Mouse (Mus musculus) activated CD4-positive, CD25-positive, alpha-beta regulatory T cell, adult 4 months (primary cell): Measurements from ENCODE around the gene Vmn1r194. TPM values are rescaled to one million over a fixed set of nuclear protein-coding genes. Genes with fewer than 3 reads are reported as not detected.
"Not testable (repeated sequence)": the region's sequence is repeated elsewhere in the genome, so short reads cannot be mapped to it uniquely, and the experiment has no call there.

Source experiments
- ATAC-seq: one replicate; pipeline ENCODE4 v1.8.0; 2017
- polyA plus RNA-seq, 2 experiments: library from polyadenylated mRNA; unstranded; fragments of 100-300 nt; shearing (Covaris generic); gene quantifications; one replicate each; pipeline ENCODE4 v1.2.1; 2017

Vmn1r194 gene
- polyA plus RNA-seq = not detected

DNA sequence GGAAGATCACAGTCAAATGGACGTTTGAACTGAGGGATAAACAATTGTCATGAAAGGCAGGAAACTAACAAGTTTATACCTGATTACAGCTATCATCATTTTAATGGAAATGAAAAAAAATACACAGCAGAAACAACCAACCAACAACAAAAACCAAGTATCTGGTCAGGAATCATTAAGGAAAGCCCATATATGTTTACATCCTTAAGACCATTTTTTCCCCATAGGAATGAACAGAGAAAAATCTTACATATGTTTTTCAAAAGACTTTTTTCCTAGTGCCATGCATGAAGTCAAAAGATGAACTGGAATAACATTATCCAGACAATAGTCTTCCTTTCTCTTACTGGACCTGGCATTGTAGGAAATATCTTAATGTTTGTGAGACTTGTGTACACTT, at the start of gene Vmn1r194:
Gene Vmn1r194 (plus strand): TSS at position 301 of the 400 bp plus-strand sequence.
- no peak for ATAC-seq

DNA sequence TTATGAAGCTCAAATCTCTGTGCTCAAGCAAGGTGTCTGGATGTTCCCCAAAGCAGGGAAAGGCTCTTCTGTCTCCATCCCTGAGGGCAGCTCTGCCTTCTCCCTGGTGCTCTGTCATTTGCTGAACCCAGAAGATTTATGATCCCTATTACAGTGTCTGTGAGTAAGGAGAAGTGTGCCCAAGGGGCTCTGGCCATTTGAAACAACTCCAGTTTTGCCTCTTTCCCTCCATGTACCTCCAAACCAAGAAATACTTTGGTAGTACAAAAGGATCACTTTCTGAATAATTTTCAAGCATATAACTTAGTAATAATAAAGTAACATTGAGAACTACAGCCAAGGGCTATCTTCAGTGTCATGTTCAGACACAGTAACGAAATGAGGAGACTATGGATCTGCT, 21.0 kb upstream of the Vmn1r194 start, which contains the start of gene Vmn1r193:
Gene Vmn1r193 (minus strand): TSS at position 101 of the 400 bp plus-strand sequence.
- not testable (repeated sequence) for ATAC-seq

DNA sequence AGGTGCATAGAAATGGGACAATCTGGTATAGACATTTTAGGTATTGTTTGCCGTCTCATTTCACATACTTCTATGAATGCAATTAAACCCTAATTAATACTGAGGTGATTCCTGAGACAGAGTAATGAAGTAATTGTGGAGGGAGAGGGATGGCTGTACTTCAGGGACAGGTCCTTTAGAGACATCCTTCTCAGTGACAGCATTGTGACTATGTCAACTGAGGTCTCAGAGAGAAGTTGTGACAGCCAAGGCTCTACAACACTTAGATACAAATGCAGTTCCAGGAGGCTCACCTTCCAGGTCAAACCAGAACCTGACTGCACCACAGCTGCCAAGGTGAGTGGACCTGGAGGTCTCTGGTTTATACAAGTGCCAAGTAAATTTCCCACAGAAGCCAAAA, 26.2 kb downstream of the Vmn1r194 start, which contains the start of gene Vmn1r195:
Gene Vmn1r195 (plus strand): TSS at position 301 of the 400 bp plus-strand sequence.
- not testable (repeated sequence) for ATAC-seq

DNA sequence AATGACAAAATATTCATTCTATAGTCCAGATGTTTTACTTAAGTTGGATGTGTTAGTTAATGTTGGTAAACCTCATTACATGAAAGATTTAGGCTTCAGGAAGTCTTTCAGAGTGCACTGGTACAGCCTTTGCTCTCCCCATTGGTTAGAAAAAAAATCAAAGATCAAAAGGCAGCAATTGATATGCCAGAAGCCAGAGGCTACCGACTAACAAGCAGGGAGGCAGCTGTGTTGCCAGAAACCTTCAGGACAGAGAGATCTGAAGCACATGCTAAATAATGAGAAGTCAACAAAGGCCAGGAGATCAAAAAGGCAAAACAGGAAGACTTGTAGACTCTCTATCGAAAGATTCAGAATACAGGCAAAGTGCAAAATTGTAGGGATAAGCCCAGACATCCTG, 27.7 kb downstream of the Vmn1r194 start:
- no peak for ATAC-seq

DNA sequence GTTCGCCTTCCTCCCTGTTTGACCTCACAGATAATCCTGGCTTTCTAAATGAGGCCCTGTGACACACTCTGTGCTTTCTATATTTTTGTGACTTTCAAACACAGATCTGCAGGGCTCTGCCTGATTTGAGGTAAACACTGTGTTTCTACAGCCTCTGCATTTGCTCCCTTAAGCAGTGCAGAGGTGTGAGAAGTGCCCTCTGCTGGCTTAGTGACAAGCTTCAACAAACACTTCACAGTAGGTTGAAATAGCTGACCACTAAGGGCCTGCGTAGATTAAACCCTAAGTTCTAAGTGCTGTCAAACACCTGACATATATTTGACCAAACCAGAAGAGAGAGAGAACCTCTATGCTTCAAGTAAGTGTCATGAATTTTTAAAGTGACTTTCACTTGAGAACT, 40.6 kb downstream of the Vmn1r194 start:
- ATAC-seq = no peak

DNA sequence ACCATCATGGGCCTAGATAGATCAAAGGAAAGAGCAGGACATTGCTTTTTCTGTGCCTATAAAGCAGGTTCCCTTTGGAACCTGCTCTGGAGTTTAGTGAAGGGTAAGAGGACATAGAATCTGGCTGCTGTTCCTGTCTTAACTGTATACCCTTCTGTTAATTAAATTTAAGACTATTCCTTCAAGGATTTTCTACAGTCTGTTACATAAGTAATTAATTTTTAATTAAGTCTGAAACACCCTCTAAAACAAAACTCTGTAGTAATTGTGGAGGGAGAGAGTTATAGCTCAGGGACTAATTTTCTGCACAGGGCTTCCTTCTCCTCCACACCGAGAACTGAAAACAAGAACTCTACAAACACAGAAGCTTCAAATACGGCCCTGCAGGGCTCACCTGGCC, 45.6 kb downstream of the Vmn1r194 start, which contains the start of gene Vmn1r196:
Gene Vmn1r196 (plus strand): TSS at position 301 of the 400 bp plus-strand sequence.
- ATAC-seq = no peak

Other genes starting within 250 kb of the Vmn1r194 start
- gene Prss16, start 234.5 kb upstream of the Vmn1r194 start, polyA plus RNA-seq = under 1 TPM; 0.19 to 0.48 TPM
- gene Hist1h2ah, start 208.6 kb upstream of the Vmn1r194 start, polyA plus RNA-seq = 100 to 1,000 TPM in 1 of 2 experiments, not detected in 1; 174 TPM
- gene Hist1h2bk, start 208.3 kb upstream of the Vmn1r194 start, polyA plus RNA-seq = 1 to 10 TPM; 2.6 to 4.2 TPM
- 10 to 100 TPM in 1 of 2 experiments, 1 to 10 TPM in 1; 5.9 to 14.6 TPM for gene Hist1h4i, start 202.9 kb upstream of the Vmn1r194 start, polyA plus RNA-seq
- gene Hist1h2ag, start 201.3 kb upstream of the Vmn1r194 start, polyA plus RNA-seq = not detected
- gene Hist1h2bj, start 201.0 kb upstream of the Vmn1r194 start, polyA plus RNA-seq = 10 to 100 TPM in 1 of 2 experiments, 1 to 10 TPM in 1; 4.4 to 13.9 TPM
- gene Vmn1r188, start 159.8 kb upstream of the Vmn1r194 start, polyA plus RNA-seq = not detected
- not detected for gene Vmn1r189, start 138.4 kb upstream of the Vmn1r194 start, polyA plus RNA-seq
- not detected for gene Vmn1r191, start 60.2 kb upstream of the Vmn1r194 start, polyA plus RNA-seq
- gene Vmn1r192, start 53.1 kb upstream of the Vmn1r194 start, polyA plus RNA-seq = not detected
- not detected for gene Vmn1r193, start 21.1 kb upstream of the Vmn1r194 start, polyA plus RNA-seq
- not detected for gene Vmn1r195, start 26.3 kb downstream of the Vmn1r194 start, polyA plus RNA-seq
- gene Vmn1r196, start 45.7 kb downstream of the Vmn1r194 start, polyA plus RNA-seq = not detected
- gene Vmn1r197, start 80.4 kb downstream of the Vmn1r194 start, polyA plus RNA-seq = under 1 TPM in 1 of 2 experiments, not detected in 1; 0.08 TPM
- gene Vmn1r198, start 106.1 kb downstream of the Vmn1r194 start, polyA plus RNA-seq = under 1 TPM in 1 of 2 experiments, not detected in 1; 0.07 TPM
- gene Vmn1r199, start 135.6 kb downstream of the Vmn1r194 start, polyA plus RNA-seq = not detected
- not detected for gene Vmn1r200, start 146.2 kb downstream of the Vmn1r194 start, polyA plus RNA-seq
- not detected for gene Vmn1r201, start 227.7 kb downstream of the Vmn1r194 start, polyA plus RNA-seq